Comparison of ENCODE assay signal across 8 mouse cellular contexts in the genomic region with DNA sequence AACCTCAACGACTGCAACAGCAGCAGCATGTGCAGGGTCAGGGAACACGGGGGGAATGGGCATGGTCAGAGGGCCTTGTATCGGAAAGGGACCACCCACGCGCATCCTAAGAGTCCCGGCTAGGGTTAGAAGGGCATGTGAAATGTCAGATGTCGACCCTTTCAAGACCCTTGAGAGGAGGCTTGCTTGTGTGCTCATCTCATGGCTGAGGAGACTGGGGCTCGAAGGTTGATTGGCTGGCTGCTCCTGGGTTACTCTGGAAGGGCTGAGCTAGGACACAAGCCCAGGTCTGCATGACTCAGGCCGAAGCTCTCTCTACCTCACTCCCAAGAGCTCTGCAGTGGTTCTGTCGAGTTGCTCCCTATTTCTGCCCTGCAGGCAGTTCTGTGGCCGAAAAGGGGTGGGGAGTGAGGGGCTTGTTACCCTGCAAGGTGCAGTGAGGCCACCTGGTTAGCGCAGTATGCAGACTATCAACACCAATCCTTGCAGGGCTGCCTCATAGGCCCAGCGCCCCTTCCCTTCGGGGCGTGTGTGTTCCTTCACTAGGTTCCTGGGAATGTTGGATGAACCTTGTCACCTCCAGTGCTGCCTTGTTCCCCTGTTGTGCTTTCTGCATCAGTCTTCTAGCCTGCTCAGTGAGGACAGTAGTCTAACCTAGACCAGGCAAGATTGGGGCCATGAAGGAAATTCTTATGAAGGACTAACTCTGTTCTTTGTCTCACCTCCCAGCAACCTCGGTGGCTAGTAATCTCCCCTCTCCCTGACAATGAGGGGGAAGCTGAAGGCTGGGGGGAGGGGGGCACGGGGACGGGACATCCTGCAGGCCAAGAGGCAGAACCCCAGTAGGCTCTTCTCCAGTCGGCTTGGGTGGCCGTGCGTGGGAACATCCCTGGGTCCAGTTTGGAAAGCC. TPM values are rescaled to one million over a fixed set of nuclear protein-coding genes. Genes with fewer than 3 reads are reported as not detected.
A peak's percentile ranks its signal among the peaks of the same experiment; 100 is the strongest.
DNase-seq lines count a peak whose midpoint lies in the region; ATAC-seq and TF ChIP-seq lines count a peak whose summit lies in the region.

No protein-coding gene starts in this region.

- DNase-seq in heart, adult 9 months (ENCODE audit: low spot score in 2 of 2) = no peak
- no peak for DNase-seq in ES-E14 (ENCODE audit: low read depth, low spot score)
- DNase-seq in forelimb bud, embryonic 11.5 days (ENCODE audit: low read depth, low spot score) = peak; percentile 16
- DNase-seq in left cerebral cortex, postnatal 14 days (ENCODE audit: low spot score in 2 of 2) = no peak
- no peak for DNase-seq in layer of hippocampus, postnatal 36 days
- no peak for DNase-seq in right cerebral cortex, postnatal 4 days

- peak overlapping the region; percentile 87 for H3K4me2 ChIP-seq in heart, embryonic 12.5 days
- peak overlapping the region; percentile 83 for H3K4me2 ChIP-seq in midbrain, embryonic 12.5 days (replicated peaks)

- H3K36me3 ChIP-seq in heart, embryonic 12.5 days = peaks cover 21% of the 10 kb centered on the region
- peaks cover 2% of the 10 kb centered on the region; the same call in 1 of the 2 replicates for H3K36me3 ChIP-seq in ES-E14 (ENCODE audit: control insufficient read depth, insufficient read depth, low read length, poor library complexity, severe bottlenecking)
- H3K36me3 ChIP-seq in midbrain, embryonic 12.5 days = peaks cover 22% of the 10 kb centered on the region

- H3K27ac ChIP-seq in heart, embryonic 12.5 days (ENCODE audit: poor library complexity, severe bottlenecking) = peak overlapping the region; percentile 7
- no peak overlapping the region for H3K27ac ChIP-seq in ES-E14 (ENCODE audit: insufficient read depth, low read depth, low read length, poor library complexity, severe bottlenecking)
- H3K27ac ChIP-seq in midbrain, embryonic 12.5 days (replicated peaks) = peak overlapping the region; percentile 56; the same call in 1 of the 2 replicates

- WGBS in heart, embryonic 12.5 days = 22% methylated on average over 21 of the region's 21 CpGs
- 21% methylated on average over 21 of the region's 21 CpGs for WGBS in midbrain, embryonic 12.5 days

- peak overlapping the region; percentile 49 for H3K4me3 ChIP-seq in heart, embryonic 12.5 days
- H3K4me3 ChIP-seq in ES-E14 (ENCODE audit: insufficient read depth in 1 of 2, low read depth in 1 of 2, low read length in 2 of 2, poor library complexity in 1 of 2, severe bottlenecking in 1 of 2) = peak overlapping the region in 1 of 2 experiments; percentile 4; a peak in 1 of 4 replicates
- H3K4me3 ChIP-seq in midbrain, embryonic 12.5 days = peak overlapping the region; percentile 49

- no peaks in the 10 kb centered on the region for H3K9me3 ChIP-seq in heart, embryonic 12.5 days (replicated peaks)
- no peaks in the 10 kb centered on the region for H3K9me3 ChIP-seq in ES-E14 (ENCODE audit: control insufficient read depth, insufficient read depth, low read depth, low read length)
- no peaks in the 10 kb centered on the region for H3K9me3 ChIP-seq in midbrain, embryonic 12.5 days

- peaks cover 40% of the 10 kb centered on the region for H3K27me3 ChIP-seq in heart, embryonic 12.5 days (replicated peaks)
- H3K27me3 ChIP-seq in midbrain, embryonic 12.5 days = peaks cover 8% of the 10 kb centered on the region; the same call in 1 of the 2 replicates

- H3K4me1 ChIP-seq in heart, embryonic 12.5 days (replicated peaks) = peaks cover 21% of the 10 kb centered on the region
- peaks cover 5 to 15% of the 10 kb centered on the region in 2 experiments; a peak in 3 of 4 replicates for H3K4me1 ChIP-seq in ES-E14 (ENCODE audit: control insufficient read depth in 2 of 2, insufficient read depth in 2 of 2, low read length in 2 of 2, poor library complexity in 1 of 2)
- H3K4me1 ChIP-seq in midbrain, embryonic 12.5 days = peaks cover 25% of the 10 kb centered on the region

- in situ Hi-C loops in ES-E14 (cut with MboI; ENCODE audit: low sequenced_read_pairs in 2 of 2, unreplicated experiment in 2 of 2) = no loop called here

- intact Hi-C loops in left cerebral cortex, postnatal 14 days (cut with DNase I) = no loop called here

- no peak for ATAC-seq in heart, embryonic 12.5 days (ENCODE audit: insufficient number of reproducible peaks, low FRiP score)
- ATAC-seq in midbrain, embryonic 12.5 days (ENCODE audit: low FRiP score, low read depth) = peak; percentile 21

- peak overlapping the region; percentile 73 for H3K9ac ChIP-seq in heart, embryonic 12.5 days
- 0 out of 2 replicates have a peak overlapping the region, but pooled peaks have one; percentile 55 for H3K9ac ChIP-seq in ES-E14 (ENCODE audit: insufficient read depth, low read depth, low read length, poor library complexity, severe bottlenecking)
- peak overlapping the region; percentile 60 for H3K9ac ChIP-seq in midbrain, embryonic 12.5 days (replicated peaks)

TF ChIP-seq in ES-E14, 5 proteins besides CTCF, POLR2A, EP300 and RAD21:
- TF ChIP-seq HCFC1 (IDR thresholded peaks at IDR 0.05; ENCODE audit: borderline replicate concordance, insufficient read depth, low read length) (no peak), ZNF384 (IDR thresholded peaks at IDR 0.05; ENCODE audit: low read depth, low read length) (no peak), CHD2 (IDR thresholded peaks at IDR 0.05; ENCODE audit: low read depth, low read length) (no peak), ZC3H11A (IDR thresholded peaks at IDR 0.05; ENCODE audit: borderline replicate concordance, low read depth, low read length) (no peak), MAFK (IDR thresholded peaks at IDR 0.05; ENCODE audit: insufficient read depth, low read depth, low read length) (no peak)
TF ChIP-seq in ES-E14: peak in this region for 0.

RNA-seq across cellular contexts. Expression of a gene that starts 18.8 kb away (rescaled TPM):
- 5.9 and 6.9 TPM in 2 replicates for polyA plus RNA-seq in heart, embryonic 12.5 days (2016; fragmentation: Nextera tagmentation; extraction: Ambion mirVana)
- total RNA-seq in ES-E14 (2012; rRNA removed) = 1.0 and 1.5 TPM in 2 replicates
- polyA plus RNA-seq in midbrain, embryonic 12.5 days (2016; fragmentation: Nextera tagmentation; extraction: Ambion mirVana) = 4.2 and 5.2 TPM in 2 replicates
- total RNA-seq in left cerebral cortex, postnatal 14 days (2021) = 10 to 100 TPM; 62.3 to 73.1 TPM
- 10 to 100 TPM; 52.1 to 59.2 TPM for total RNA-seq in layer of hippocampus, postnatal 36 days (2021)

RNA-seq across cellular contexts. Expression of a gene that starts 20.4 kb away (rescaled TPM):
- polyA plus RNA-seq in heart, embryonic 12.5 days (2016; fragmentation: Nextera tagmentation; extraction: Ambion mirVana) = not detected in 2 replicates
- not detected in 2 replicates for total RNA-seq in ES-E14 (2012; rRNA removed)
- polyA plus RNA-seq in midbrain, embryonic 12.5 days (2016; fragmentation: Nextera tagmentation; extraction: Ambion mirVana) = not detected in 2 replicates
- total RNA-seq in left cerebral cortex, postnatal 14 days (2021) = not detected
- not detected for total RNA-seq in layer of hippocampus, postnatal 36 days (2021)

RNA-seq across cellular contexts. Expression of a gene that starts 34.8 kb away (rescaled TPM):
- polyA plus RNA-seq in heart, embryonic 12.5 days (2016; fragmentation: Nextera tagmentation; extraction: Ambion mirVana) = 60.3 and 63.1 TPM in 2 replicates
- total RNA-seq in ES-E14 (2012; rRNA removed) = 41.5 and 50.2 TPM in 2 replicates
- 50.1 and 55.8 TPM in 2 replicates for polyA plus RNA-seq in midbrain, embryonic 12.5 days (2016; fragmentation: Nextera tagmentation; extraction: Ambion mirVana)
- total RNA-seq in left cerebral cortex, postnatal 14 days (2021) = 10 to 100 TPM; 23.7 to 25.1 TPM
- total RNA-seq in layer of hippocampus, postnatal 36 days (2021) = 10 to 100 TPM; 21.5 to 29.7 TPM

Comparison
In these comparisons a context has a peak if more than half of its experiments do, and no peak if none do; other contexts are left out.
1. RNA of a gene that starts 18.8 kb away (total RNA-seq): 62.3 to 73.1 TPM in left cerebral cortex, postnatal 14 days and 52.1 to 59.2 TPM in layer of hippocampus, postnatal 36 days; 1.0 to 1.5 TPM in ES-E14; every median in the first group is over 10 times any median in the second.
2. Peak in every context shown above with its lines, with median percentiles within 50 percentile points of each other: H3K9ac ChIP-seq.